Mouse (Mus musculus): ENCODE data around the gene Ttl.

Gene Ttl

GRCm38 (mm10) chr2:129065437-129066282, at the start of gene Ttl:
Ttl (plus strand) TSS chr2:129065942.
- peak; percentile 51 for DNase-seq (ENCODE audit: low spot score)

- no peak for DNase-seq (ENCODE audit: low spot score)
Measured at GRCm38 (mm10) chr2:129020106-129020505, 45.6 kb upstream of the Ttl start.

DNA sequence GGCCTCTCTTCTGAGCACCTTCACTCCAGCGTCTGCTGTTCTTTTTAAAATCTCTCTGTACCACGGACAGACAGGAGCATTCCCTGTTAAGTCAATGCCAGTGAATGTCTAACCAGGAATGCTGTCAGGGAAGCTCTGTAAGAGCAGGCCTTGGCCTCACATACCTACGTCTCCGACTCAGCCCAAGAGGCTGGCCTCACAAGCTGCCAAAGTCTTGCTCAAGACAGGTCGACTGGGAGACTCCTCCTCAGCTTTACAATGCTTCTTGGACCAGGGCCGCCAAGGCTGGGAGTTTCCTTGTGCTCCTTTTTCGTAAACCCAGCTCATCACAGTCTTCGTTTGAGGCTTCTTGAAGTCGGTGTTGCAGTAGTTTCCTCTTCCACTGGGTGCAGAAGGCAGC, 40.9 kb upstream of the Ttl start:
- no peak for DNase-seq (ENCODE audit: low spot score)

DNA sequence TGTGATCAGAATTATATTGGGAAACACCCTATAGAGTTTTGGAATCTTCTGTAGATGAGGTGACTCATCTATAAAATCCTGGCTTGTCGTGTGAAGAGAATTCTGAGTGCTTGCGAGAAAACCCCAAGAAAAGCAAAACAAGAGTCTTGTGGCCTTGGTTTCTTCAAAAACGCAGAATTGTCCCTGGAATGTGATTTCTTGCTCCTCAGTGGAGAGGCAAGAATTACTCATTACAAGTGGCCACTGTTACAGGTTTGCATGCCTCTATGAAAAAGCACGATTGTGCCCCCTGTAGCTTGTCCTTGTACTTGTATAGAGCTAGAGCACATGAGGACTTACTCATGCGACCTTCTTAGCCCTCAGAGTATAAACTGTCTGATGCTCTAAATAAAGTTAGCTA, 30.4 kb upstream of the Ttl start:
- no peak for DNase-seq (ENCODE audit: low spot score)

GRCm38 (mm10) chr2:129038426-129038936, 27.3 kb upstream of the Ttl start:
- DNase-seq (ENCODE audit: low spot score): no peak

GRCm38 (mm10) chr2:129038937-129039631, 26.7 kb upstream of the Ttl start:
- no peak for DNase-seq (ENCODE audit: low spot score)

DNA sequence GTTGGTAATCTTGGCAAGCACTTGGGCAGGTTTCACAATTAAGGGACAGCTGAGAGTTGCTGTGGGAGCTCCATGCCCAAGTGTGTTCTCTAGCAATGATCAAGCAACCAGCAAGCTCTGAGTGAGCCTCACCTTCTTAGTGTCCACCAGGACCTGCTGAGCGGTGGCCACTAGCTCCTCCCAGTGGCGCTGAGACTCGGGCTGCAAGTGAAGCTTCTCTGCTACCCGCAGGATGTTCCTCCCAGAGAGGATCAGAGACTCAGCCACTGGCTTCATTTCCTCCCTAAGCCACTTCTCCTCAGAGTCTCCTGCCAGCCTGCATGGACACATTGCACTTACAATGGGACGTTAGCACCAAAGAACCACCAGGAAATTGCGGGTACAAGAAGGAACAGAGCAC, 25.2 kb upstream of the Ttl start:
- no peak for DNase-seq (ENCODE audit: low spot score)

GRCm38 (mm10) chr2:129046172-129046845, 19.4 kb upstream of the Ttl start:
- no peak for DNase-seq (ENCODE audit: low spot score)

- DNase-seq (ENCODE audit: low spot score): no peak
Measured at GRCm38 (mm10) chr2:129046846-129047196, 18.9 kb upstream of the Ttl start.

DNA sequence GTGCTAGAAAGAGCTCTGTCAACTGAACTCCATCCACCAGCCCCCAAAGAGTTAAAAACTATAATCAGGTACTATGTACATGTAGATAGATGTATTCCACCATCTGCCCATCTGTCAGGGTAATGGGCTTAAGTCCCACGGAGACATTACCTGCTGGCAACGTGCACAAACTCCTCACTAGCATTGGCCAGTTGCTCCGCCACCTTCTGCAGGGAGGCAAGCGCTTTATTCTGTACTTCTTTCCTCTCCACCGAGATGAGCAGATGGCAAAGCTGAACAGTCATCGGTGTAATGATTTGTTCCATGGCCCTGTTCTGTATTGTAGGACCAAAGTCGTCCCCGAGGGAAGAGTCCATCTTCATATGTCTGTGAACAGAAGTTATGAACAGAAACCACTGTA, 17.9 kb upstream of the Ttl start, which contains the start of gene Vinac1:
Gene Vinac1 (minus strand): TSS at position 362 of the 400 bp plus-strand sequence.
- no peak for DNase-seq (ENCODE audit: low spot score)

- DNase-seq (ENCODE audit: low spot score): no peak
Measured at GRCm38 (mm10) chr2:129052451-129052983, 13.2 kb upstream of the Ttl start.

GRCm38 (mm10) chr2:129055741-129056140, 10.0 kb upstream of the Ttl start:
- DNase-seq (ENCODE audit: low spot score): no peak

DNA sequence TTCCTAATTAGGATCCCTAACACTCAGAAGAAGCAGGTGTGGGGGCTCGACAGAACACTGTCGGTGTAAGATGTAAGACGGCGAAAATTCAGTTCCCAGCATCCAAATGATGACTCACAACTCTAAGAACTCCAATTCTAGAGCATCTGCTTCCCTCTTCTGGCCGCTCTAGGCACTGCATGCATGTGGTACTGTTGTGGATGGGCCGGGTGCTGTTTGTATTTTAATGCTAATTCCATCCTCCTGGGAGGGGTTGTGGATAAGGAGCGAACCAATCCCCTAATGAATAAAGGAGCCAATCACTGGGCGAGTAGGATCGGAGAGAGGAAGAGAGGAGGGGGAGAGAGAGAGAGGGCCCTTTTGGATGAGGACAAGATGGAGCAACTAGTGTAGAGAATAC, 9.1 kb upstream of the Ttl start:
- peak; percentile 32 for DNase-seq (ENCODE audit: low spot score)

DNA sequence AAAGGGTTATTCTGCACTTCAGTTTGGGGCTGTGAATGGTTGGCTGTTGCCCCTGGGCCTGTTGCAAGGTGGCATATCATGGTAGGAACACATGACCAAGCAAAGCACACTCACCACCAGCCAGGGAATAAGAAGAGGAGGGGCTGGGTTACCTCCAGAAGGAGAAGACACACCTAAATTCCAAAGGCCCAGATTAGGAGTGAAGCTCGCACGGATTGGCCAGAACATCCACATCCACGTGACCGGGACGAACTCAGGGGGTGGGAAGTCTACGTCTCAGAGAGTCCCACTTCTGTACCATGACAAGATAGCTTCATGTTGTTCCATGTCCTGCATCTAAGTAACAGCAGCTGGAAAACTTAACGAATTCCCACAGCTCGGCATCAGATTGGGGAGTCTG, 8.5 kb upstream of the Ttl start:
- no peak for DNase-seq (ENCODE audit: low spot score)

DNA sequence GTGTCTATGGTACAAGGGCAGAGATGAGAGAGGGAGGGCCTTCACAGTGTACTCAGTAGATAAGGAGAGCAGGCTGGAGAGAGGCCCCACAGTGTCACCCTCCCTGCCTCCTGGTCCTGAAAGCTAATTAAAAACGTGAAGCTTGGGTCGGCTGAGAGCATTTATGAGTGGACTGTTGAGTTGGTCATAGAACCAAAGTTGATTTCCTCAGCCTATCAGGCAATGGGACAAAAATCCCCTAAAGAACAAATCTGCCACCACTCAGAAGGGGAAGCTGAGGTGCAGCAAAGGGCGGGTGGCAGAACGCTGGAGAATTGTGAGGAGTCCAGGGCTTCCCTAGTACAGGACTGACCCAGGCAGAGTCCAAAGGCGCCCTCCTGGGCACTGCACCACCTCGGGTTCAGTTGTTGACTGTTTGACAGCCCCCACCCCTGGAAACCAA, 7.8 kb upstream of the Ttl start:
- no peak for DNase-seq (ENCODE audit: low spot score)

DNA sequence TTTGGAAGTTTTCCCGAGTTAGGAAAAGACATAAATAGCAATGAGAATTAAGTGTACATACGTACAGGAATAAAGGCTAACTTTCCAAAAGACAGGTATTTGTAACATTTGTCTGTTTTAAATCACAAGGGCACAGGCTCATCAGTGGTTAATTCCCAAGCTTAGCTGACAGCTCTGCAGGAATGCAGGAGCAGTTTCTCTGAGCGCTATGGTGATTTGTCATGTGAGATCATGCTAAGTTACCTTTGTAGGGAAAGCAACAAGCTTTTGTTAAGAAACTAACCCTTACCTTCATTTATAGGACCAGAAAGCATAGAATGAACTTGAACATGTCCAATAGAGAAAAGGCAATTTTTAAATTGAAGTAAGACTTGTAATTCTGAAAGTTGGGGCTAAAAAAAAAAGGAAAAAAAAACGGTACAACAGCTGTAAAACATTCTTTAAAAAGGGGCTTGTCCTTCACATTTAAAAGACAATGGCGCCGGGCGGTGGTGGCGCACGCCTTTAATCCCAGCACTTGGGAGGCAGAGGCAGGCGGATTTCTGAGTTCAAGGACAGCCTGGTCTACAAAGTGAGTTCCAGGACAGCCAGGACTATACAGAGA, 4.2 kb upstream of the Ttl start:
- DNase-seq (ENCODE audit: low spot score): no peak

DNA sequence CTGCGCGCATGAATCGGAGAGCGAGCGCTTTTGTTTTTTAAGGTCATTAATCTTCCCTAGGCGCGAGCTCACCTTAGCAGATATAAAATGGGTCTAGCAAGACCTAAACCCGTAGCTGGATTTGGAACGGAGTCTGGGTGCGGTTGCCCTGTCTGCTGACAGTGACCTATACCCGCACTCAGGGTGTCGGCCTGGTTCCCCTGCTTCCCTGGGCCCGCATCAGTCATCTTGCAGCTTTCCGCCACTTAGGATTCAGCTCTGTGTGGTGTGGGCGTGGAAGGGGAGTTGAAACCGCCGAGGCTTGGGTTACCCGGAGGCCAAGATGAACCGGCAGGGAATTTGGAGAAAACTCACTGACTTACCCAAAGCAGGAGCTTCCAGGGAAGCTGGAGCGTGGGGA, 584 bp downstream of the Ttl start:
- DNase-seq (ENCODE audit: low spot score): peak; percentile 27

- no peak for DNase-seq (ENCODE audit: low spot score)
Measured at GRCm38 (mm10) chr2:129070296-129070695, 4.6 kb downstream of the Ttl start.

DNA sequence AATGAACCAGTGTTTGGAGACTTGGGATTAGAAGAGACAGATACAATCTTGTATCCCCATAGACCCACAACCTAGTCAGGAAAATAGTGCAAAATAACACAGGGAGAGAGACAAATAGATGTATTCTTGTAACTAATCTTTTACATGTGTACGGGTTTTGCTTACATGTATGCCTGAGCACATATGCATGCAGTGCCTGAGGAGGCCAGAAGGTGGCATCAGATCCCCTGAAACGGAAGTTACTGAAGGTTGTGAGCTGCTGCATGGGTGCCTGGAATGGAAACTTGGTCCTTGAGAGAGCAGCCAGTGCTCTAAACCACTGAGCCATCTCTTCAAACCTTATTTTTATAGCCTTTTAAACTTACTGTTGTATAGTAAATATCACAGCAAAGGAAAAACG, 12.6 kb downstream of the Ttl start:
- DNase-seq (ENCODE audit: low spot score): no peak

DNA sequence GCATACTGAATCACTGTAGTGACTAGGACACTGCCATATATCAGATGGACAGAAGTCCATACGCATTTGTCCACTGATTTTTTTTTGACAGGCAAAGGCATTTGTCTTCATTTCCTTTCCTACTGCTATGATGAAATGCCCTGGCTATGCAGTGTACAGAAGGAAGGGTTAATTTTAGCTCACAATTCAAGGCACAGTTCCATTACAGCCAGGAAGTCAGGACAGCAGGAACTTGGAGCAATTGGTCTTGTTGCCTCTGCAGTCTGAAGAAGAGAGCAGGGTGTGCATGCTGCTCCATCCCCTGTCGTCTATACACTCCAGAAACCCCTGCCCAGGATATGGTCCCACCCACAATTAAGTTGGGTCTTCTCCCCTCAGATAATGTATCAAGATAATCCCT, 13.5 kb downstream of the Ttl start:
- DNase-seq (ENCODE audit: low spot score): no peak

GRCm38 (mm10) chr2:129081097-129081496, 15.4 kb downstream of the Ttl start:
- DNase-seq (ENCODE audit: low spot score): no peak

- no peak for DNase-seq (ENCODE audit: low spot score)
Measured at GRCm38 (mm10) chr2:129083514-129083913, 17.8 kb downstream of the Ttl start.
